Mouse (Mus musculus): Measurements from ENCODE around the gene 2510002D24Rik. TPM values are rescaled to one million over a fixed set of nuclear protein-coding genes. Genes with fewer than 3 reads are reported as not detected.
"Not testable (repeated sequence)": the region's sequence is repeated elsewhere in the genome, so short reads cannot be mapped to it uniquely, and the experiment has no call there.

The 2510002D24Rik gene
- polyA plus RNA-seq, 1 experiment from 2014 or later: 47.6 TPM

GRCm38 (mm10) chr16:18833486-18833885, 2.9 kb upstream of the 2510002D24Rik start:
- Histone ChIP-seq H3K4me1 (ENCODE audit: control insufficient read depth, insufficient read depth, low read length) (no peaks in the 10 kb centered on the region), H3K36me3 (ENCODE audit: control insufficient read depth, insufficient read depth, low read length) (peaks cover 40% of the 10 kb centered on the region), H3K9me3 (ENCODE audit: control insufficient read depth, low read depth, low read length) (no peaks in the 10 kb centered on the region), H3K4me2 (replicated peaks; ENCODE audit: low read depth, low read length) (no peak overlapping the region), H3K9ac (replicated peaks; ENCODE audit: low read depth, low read length) (no peak overlapping the region), H3K4me3 (ENCODE audit: low read depth, low read length) (no peak overlapping the region), H3K27ac (ENCODE audit: low read length) (no peak overlapping the region), H3K27me3 (ENCODE audit: control insufficient read depth, insufficient read depth, low read length) (no peaks in the 10 kb centered on the region)
- ATAC-seq (ENCODE audit: insufficient number of reproducible peaks, insufficient read depth, low FRiP score, low read depth): no peak
- 68% methylated on average over 2 of the region's 2 CpGs for WGBS

- Histone ChIP-seq H3K36me3 (ENCODE audit: control insufficient read depth, insufficient read depth, low read length) (peaks cover 26% of the 10 kb centered on the region), H3K27ac (ENCODE audit: low read length) (no peak overlapping the region), H3K9ac (replicated peaks; ENCODE audit: low read depth, low read length) (no peak overlapping the region), H3K9me3 (ENCODE audit: control insufficient read depth, low read depth, low read length) (no peaks in the 10 kb centered on the region), H3K4me2 (replicated peaks; ENCODE audit: low read depth, low read length) (peak overlapping the region; percentile 78), H3K4me1 (ENCODE audit: control insufficient read depth, insufficient read depth, low read length) (no peaks in the 10 kb centered on the region), H3K27me3 (ENCODE audit: control insufficient read depth, insufficient read depth, low read length) (no peaks in the 10 kb centered on the region), H3K4me3 (ENCODE audit: low read depth, low read length) (peak overlapping the region; percentile 78)
- WGBS: 25% methylated on average over 3 of the region's 3 CpGs
- peak; percentile 24; the same call in 1 of the 2 replicates for ATAC-seq (ENCODE audit: insufficient number of reproducible peaks, insufficient read depth, low FRiP score, low read depth)
Observed at GRCm38 (mm10) chr16:18836073-18836467, 308 bp upstream of the 2510002D24Rik start.

GRCm38 (mm10) chr16:18838346-18838745, 2.0 kb downstream of the 2510002D24Rik start:
- Histone ChIP-seq H3K4me3 (ENCODE audit: low read depth, low read length) (no peak overlapping the region), H3K9ac (replicated peaks; ENCODE audit: low read depth, low read length) (no peak overlapping the region), H3K4me2 (replicated peaks; ENCODE audit: low read depth, low read length) (no peak overlapping the region), H3K9me3 (ENCODE audit: control insufficient read depth, low read depth, low read length) (no peaks in the 10 kb centered on the region), H3K36me3 (ENCODE audit: control insufficient read depth, insufficient read depth, low read length) (peaks cover 14% of the 10 kb centered on the region), H3K27me3 (ENCODE audit: control insufficient read depth, insufficient read depth, low read length) (no peaks in the 10 kb centered on the region), H3K4me1 (ENCODE audit: control insufficient read depth, insufficient read depth, low read length) (no peaks in the 10 kb centered on the region), H3K27ac (ENCODE audit: low read length) (no peak overlapping the region)
- ATAC-seq (ENCODE audit: insufficient number of reproducible peaks, insufficient read depth, low FRiP score, low read depth): no peak
- WGBS: 91% methylated on average over 4 of the region's 4 CpGs

GRCm38 (mm10) chr16:18846301-18846820, 10.0 kb downstream of the 2510002D24Rik start:
- H3K27me3 ChIP-seq (ENCODE audit: control insufficient read depth, insufficient read depth, low read length): no peaks in the 10 kb centered on the region
- no peaks in the 10 kb centered on the region for H3K36me3 ChIP-seq (ENCODE audit: control insufficient read depth, insufficient read depth, low read length)
- no peaks in the 10 kb centered on the region for H3K9me3 ChIP-seq (ENCODE audit: control insufficient read depth, low read depth, low read length)
- no peak overlapping the region for H3K4me3 ChIP-seq (ENCODE audit: low read depth, low read length)
- H3K27ac ChIP-seq (ENCODE audit: low read length): no peak overlapping the region
- no peak overlapping the region for H3K4me2 ChIP-seq (replicated peaks; ENCODE audit: low read depth, low read length)
- 85% methylated on average over 15 of the region's 15 CpGs for WGBS
- no peak overlapping the region for H3K9ac ChIP-seq (replicated peaks; ENCODE audit: low read depth, low read length)
- no peaks in the 10 kb centered on the region for H3K4me1 ChIP-seq (ENCODE audit: control insufficient read depth, insufficient read depth, low read length)
- no peak for ATAC-seq (ENCODE audit: insufficient number of reproducible peaks, insufficient read depth, low FRiP score, low read depth)

GRCm38 (mm10) chr16:18849521-18850190, 13.3 kb downstream of the 2510002D24Rik start:
- H3K9me3 ChIP-seq (ENCODE audit: control insufficient read depth, low read depth, low read length); ATAC-seq (ENCODE audit: insufficient number of reproducible peaks, insufficient read depth, low FRiP score, low read depth); H3K27ac ChIP-seq (ENCODE audit: low read length); H3K36me3 ChIP-seq (ENCODE audit: control insufficient read depth, insufficient read depth, low read length); H3K4me1 ChIP-seq (ENCODE audit: control insufficient read depth, insufficient read depth, low read length); H3K4me3 ChIP-seq (ENCODE audit: low read depth, low read length); H3K9ac ChIP-seq (replicated peaks; ENCODE audit: low read depth, low read length); H3K27me3 ChIP-seq (ENCODE audit: control insufficient read depth, insufficient read depth, low read length); H3K4me2 ChIP-seq (replicated peaks; ENCODE audit: low read depth, low read length): not testable (repeated sequence)
- WGBS: 86% methylated on average over 16 of the region's 17 CpGs

GRCm38 (mm10) chr16:18858551-18858950, 22.2 kb downstream of the 2510002D24Rik start:
- no peaks in the 10 kb centered on the region for H3K4me1 ChIP-seq (ENCODE audit: control insufficient read depth, insufficient read depth, low read length)
- no peak overlapping the region for H3K4me2 ChIP-seq (replicated peaks; ENCODE audit: low read depth, low read length)
- no peak overlapping the region for H3K9ac ChIP-seq (replicated peaks; ENCODE audit: low read depth, low read length)
- H3K27ac ChIP-seq (ENCODE audit: low read length): no peak overlapping the region
- ATAC-seq (ENCODE audit: insufficient number of reproducible peaks, insufficient read depth, low FRiP score, low read depth): no peak
- H3K4me3 ChIP-seq (ENCODE audit: low read depth, low read length): no peak overlapping the region
- no peaks in the 10 kb centered on the region for H3K9me3 ChIP-seq (ENCODE audit: control insufficient read depth, low read depth, low read length)
- H3K27me3 ChIP-seq (ENCODE audit: control insufficient read depth, insufficient read depth, low read length): no peaks in the 10 kb centered on the region
- H3K36me3 ChIP-seq (ENCODE audit: control insufficient read depth, insufficient read depth, low read length): no peaks in the 10 kb centered on the region

GRCm38 (mm10) chr16:18860186-18860585, 23.8 kb downstream of the 2510002D24Rik start:
- Histone ChIP-seq H3K9ac (replicated peaks; ENCODE audit: low read depth, low read length) (no peak overlapping the region), H3K36me3 (ENCODE audit: control insufficient read depth, insufficient read depth, low read length) (no peaks in the 10 kb centered on the region), H3K4me3 (ENCODE audit: low read depth, low read length) (no peak overlapping the region), H3K4me1 (ENCODE audit: control insufficient read depth, insufficient read depth, low read length) (no peaks in the 10 kb centered on the region), H3K9me3 (ENCODE audit: control insufficient read depth, low read depth, low read length) (no peaks in the 10 kb centered on the region), H3K4me2 (replicated peaks; ENCODE audit: low read depth, low read length) (no peak overlapping the region), H3K27ac (ENCODE audit: low read length) (no peak overlapping the region), H3K27me3 (ENCODE audit: control insufficient read depth, insufficient read depth, low read length) (no peaks in the 10 kb centered on the region)
- 66% methylated on average over 1 of the region's 1 CpGs for WGBS
- ATAC-seq (ENCODE audit: insufficient number of reproducible peaks, insufficient read depth, low FRiP score, low read depth): no peak

GRCm38 (mm10) chr16:18870495-18870894, 34.1 kb downstream of the 2510002D24Rik start:
- WGBS: 74% methylated on average over 1 of the region's 1 CpGs
- H3K4me3 ChIP-seq (ENCODE audit: low read depth, low read length): not testable (repeated sequence)

GRCm38 (mm10) chr16:18876091-18876441, 39.7 kb downstream of the 2510002D24Rik start:
- peak overlapping the region; percentile 73 for H3K4me2 ChIP-seq (replicated peaks; ENCODE audit: low read depth, low read length)
- no peaks in the 10 kb centered on the region for H3K27me3 ChIP-seq (ENCODE audit: control insufficient read depth, insufficient read depth, low read length)
- H3K4me1 ChIP-seq (ENCODE audit: control insufficient read depth, insufficient read depth, low read length): peaks cover 4% of the 10 kb centered on the region; the same call in 1 of the 2 replicates
- H3K27ac ChIP-seq (ENCODE audit: low read length): peak overlapping the region; percentile 93
- WGBS: 2% methylated on average over 17 of the region's 17 CpGs
- H3K36me3 ChIP-seq (ENCODE audit: control insufficient read depth, insufficient read depth, low read length): peaks cover 26% of the 10 kb centered on the region
- peak overlapping the region; percentile 90 for H3K9ac ChIP-seq (replicated peaks; ENCODE audit: low read depth, low read length)
- no peaks in the 10 kb centered on the region for H3K9me3 ChIP-seq (ENCODE audit: control insufficient read depth, low read depth, low read length)
- peak; percentile 16; the same call in 1 of the 2 replicates for ATAC-seq (ENCODE audit: insufficient number of reproducible peaks, insufficient read depth, low FRiP score, low read depth)
- H3K4me3 ChIP-seq (ENCODE audit: low read depth, low read length): peak overlapping the region; percentile 81

More at GRCm38 (mm10) chr16:18870495-18870894, 34.1 kb downstream of the 2510002D24Rik start:
- not testable (repeated sequence) for H3K27ac ChIP-seq (ENCODE audit: low read length); H3K4me2 ChIP-seq (replicated peaks; ENCODE audit: low read depth, low read length); H3K4me1 ChIP-seq (ENCODE audit: control insufficient read depth, insufficient read depth, low read length); H3K27me3 ChIP-seq (ENCODE audit: control insufficient read depth, insufficient read depth, low read length); H3K9ac ChIP-seq (replicated peaks; ENCODE audit: low read depth, low read length); H3K9me3 ChIP-seq (ENCODE audit: control insufficient read depth, low read depth, low read length); ATAC-seq (ENCODE audit: insufficient number of reproducible peaks, insufficient read depth, low FRiP score, low read depth)
- peaks cover 26% of the 10 kb centered on the region for H3K36me3 ChIP-seq (ENCODE audit: control insufficient read depth, insufficient read depth, low read length)

Data from stomach, embryonic 14.5 days (tissue).